In the genomic region with DNA sequence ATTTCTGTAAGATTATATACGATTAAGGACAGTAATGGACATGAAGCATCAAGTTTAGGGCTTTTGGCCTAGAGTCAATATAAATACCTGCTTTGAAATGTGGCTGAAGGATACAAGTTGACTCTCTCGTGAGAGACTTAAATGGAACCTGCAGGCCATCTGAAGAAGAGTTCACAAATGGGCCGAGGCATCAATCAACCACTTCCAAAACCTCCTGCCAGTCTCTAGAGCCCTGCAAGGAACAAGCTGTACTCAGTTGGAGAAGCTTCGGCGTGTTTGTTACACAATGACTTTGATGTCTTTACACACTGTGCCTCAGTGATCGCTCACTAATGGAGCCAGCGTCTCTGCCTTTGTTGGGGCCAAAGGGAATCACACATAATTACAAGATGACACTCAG, we compare ENCODE assay signal across 22 mouse cellular contexts.
DNase-seq lines count a peak whose midpoint lies in the region; ATAC-seq and TF ChIP-seq lines count a peak whose summit lies in the region.
"Had no signal": no experiment of that assay in that cellular context is flagged by ENCODE, and none has a peak within 500 bp of the region (broad histone marks: within the 10 kb centered on the region; RNA-seq: fewer than 3 reads in every experiment).

No protein-coding gene starts in this region.

- H3K9me3 ChIP-seq in forebrain, embryonic 16.5 days (ENCODE audit: control insufficient read depth, low read length), result no peaks in the 10 kb centered on the region
- H3K9me3 ChIP-seq: G1E had no signal

- no peak for TF ChIP-seq CTCF in brain, embryonic 14.5 days (IDR thresholded peaks at IDR 0.05; ENCODE audit: borderline replicate concordance, extremely low read depth, insufficient read depth, insufficient read length)

- WGBS in forebrain, embryonic 16.5 days, result 72% methylated on average over 7 of the region's 7 CpGs

- no peaks in the 10 kb centered on the region for H3K36me3 ChIP-seq in forebrain, embryonic 16.5 days (ENCODE audit: control insufficient read depth, insufficient read depth)
- H3K36me3 ChIP-seq: G1E had no signal

- peak; percentile 27 for DNase-seq in brain, embryonic 14.5 days (ENCODE audit: low read depth)
- DNase-seq in fat pad, adult 2 months (ENCODE audit: extremely low read depth, low read depth, low spot score), result peak; percentile 89
- DNase-seq in gonadal fat pad, adult 2 months (ENCODE audit: low read depth), result peak; percentile 87
- DNase-seq in yolk sac, embryonic 10.5 days (ENCODE audit: low spot score), result no peak
- no peak for DNase-seq in spleen, adult 12 weeks (ENCODE audit: low spot score)
- DNase-seq: adrenal gland, adult 2 months; adrenal gland, adult 8-10 months; adrenal gland, postnatal 10 days; adrenal gland, postnatal 14 days; adrenal gland, postnatal 25 days; adrenal gland, postnatal 36 days; B cell, adult 2 months; cerebellum, adult 11 months; cerebellum, adult 11-12 months; cerebellum, adult 18-20 months; cerebellum, adult 2 months had no signal

- no peak for ATAC-seq in forebrain, embryonic 16.5 days
- ATAC-seq: activated CD4-positive, CD25-positive, alpha-beta regulatory T cell, adult 4 months; CD4-positive, CD25-positive, alpha-beta regulatory T cell, adult 4 months; Patski had no signal

- H3K4me3 ChIP-seq in forebrain, embryonic 16.5 days (replicated peaks; ENCODE audit: low read length), result no peak overlapping the region

- no peak overlapping the region for H3K9ac ChIP-seq in forebrain, embryonic 16.5 days (replicated peaks; ENCODE audit: low read depth, low read length)

- H3K27me3 ChIP-seq in forebrain, embryonic 16.5 days (replicated peaks; ENCODE audit: control insufficient read depth, insufficient read depth, low read length), result no peaks in the 10 kb centered on the region
- H3K27me3 ChIP-seq: CH12.LX had no signal

- H3K4me1 ChIP-seq in forebrain, embryonic 16.5 days (replicated peaks; ENCODE audit: control insufficient read depth, insufficient read depth, low read length), result no peaks in the 10 kb centered on the region

- no peak for TF ChIP-seq POLR2A in brain, embryonic 14.5 days (IDR thresholded peaks at IDR 0.05; ENCODE audit: borderline replicate concordance, extremely low read depth, insufficient read depth, insufficient read length, poor library complexity, severe bottlenecking)

- no peak overlapping the region for H3K4me2 ChIP-seq in forebrain, embryonic 16.5 days (ENCODE audit: low read length)

- no peak overlapping the region for H3K27ac ChIP-seq in forebrain, embryonic 16.5 days (ENCODE audit: low read length)

Comparison
In these comparisons a context has a peak if more than half of its experiments do, and no peak if none do; other contexts are left out.
1. DNase-seq: peak in brain, embryonic 14.5 days (single experiment), fat pad, adult 2 months (single experiment) and gonadal fat pad, adult 2 months (single experiment); none in yolk sac, embryonic 10.5 days (single experiment) and spleen, adult 12 weeks (single experiment).